Mouse (Mus musculus) common myeloid progenitor, adult 5-6 weeks (primary cell): ENCODE measurements around the gene Tmem121. TPM values are rescaled to one million over a fixed set of nuclear protein-coding genes. Genes with fewer than 3 reads are reported as not detected.
A peak's percentile ranks its signal among the peaks of the same experiment; 100 is the strongest.

ENCODE experiments used
- ATAC-seq: replicated peaks from 2 replicates; pipeline ENCODE4 v1.8.0; 2016; ENCODE audit warnings: low read depth, mild to moderate bottlenecking, moderate TSS enrichment, inconsistent platforms; ENCODE audit not compliant: poor library complexity, severe bottlenecking
- total RNA-seq: library from RNA; stranded (forward); fragments of 200-1000, 187-1606 nt; gene quantifications from 2 replicates; pipeline ENCODE4 v1.2.3, GENCODE M21; 2017

Gene Tmem121
- 1.2 TPM in 1 of 2 replicates, not detected in the other for total RNA-seq

- ATAC-seq: no peak
Observed at GRCm38 (mm10) chr12:113185442-113186291, at the start of gene Tmem121. Gene Tmem121, plus strand, starts transcription at chr12:113185930.

GRCm38 (mm10) chr12:113136492-113137020 lies 49.2 kb upstream of the Tmem121 start:
- no peak for ATAC-seq

DNA sequence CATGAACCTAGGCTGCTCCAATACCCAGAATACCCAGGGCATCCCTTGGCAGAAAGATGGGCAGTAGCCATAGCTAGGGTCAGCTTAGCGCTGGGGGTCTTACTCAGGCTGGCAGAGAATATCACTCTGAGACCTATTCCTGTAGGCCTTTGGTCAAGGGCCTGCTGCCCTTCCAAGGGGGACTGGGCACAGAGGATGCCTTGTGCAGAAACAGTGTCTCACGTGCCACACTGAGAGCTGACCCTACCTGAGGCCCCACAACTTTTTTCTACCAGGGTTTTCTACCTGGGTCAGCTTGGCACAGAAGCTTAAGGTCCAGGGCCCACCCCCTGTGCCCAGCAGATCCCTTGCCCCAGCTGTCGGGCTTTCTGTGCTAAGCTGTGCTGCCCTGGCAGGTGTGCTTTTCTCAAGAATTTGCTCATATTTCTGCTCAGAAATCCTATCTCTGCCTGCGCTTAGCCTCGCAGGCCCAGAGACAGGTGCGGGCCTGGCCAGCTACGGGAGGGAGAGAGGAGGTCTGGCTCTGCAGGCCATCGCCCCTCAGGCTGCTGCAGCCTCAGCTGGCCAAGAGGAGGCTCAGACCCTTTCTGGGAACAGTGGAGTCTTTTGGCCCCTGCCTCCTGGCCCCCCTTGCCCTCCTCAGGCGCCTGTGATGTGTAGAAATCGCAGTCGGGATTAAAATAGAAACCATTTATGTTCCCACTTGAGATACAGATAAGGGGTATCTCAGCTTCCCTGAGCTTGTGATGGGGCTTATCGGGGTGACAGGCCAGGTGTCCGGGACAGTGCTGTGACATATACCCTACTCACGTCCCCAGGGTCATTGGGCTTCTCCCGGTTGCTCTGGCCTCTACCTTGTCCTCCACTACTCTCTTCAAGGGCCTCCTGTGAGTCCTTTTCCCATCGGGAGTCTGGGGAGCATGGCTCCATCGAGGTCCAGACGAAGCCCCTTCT lies 48.2 kb upstream of the Tmem121 start:
- ATAC-seq: no peak

DNA sequence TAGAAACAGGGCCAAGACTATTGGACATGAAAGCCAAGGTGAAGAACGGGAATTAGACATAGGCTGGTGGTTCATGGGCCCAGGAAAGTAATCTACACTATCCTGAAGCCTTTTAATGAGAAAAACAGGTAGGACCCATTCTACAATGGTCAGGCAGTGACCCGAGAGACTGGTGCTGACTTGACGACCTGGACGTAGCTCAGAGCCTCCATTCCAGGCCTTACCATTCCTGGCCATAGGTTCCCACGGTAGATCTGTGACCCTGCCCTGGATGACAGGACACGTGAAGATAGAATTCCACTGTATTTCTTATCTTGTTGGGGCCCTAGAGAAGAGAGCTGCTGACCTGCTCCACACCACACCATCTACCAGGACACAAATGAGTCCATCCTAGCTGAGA lies 47.4 kb upstream of the Tmem121 start:
- ATAC-seq: no peak

DNA sequence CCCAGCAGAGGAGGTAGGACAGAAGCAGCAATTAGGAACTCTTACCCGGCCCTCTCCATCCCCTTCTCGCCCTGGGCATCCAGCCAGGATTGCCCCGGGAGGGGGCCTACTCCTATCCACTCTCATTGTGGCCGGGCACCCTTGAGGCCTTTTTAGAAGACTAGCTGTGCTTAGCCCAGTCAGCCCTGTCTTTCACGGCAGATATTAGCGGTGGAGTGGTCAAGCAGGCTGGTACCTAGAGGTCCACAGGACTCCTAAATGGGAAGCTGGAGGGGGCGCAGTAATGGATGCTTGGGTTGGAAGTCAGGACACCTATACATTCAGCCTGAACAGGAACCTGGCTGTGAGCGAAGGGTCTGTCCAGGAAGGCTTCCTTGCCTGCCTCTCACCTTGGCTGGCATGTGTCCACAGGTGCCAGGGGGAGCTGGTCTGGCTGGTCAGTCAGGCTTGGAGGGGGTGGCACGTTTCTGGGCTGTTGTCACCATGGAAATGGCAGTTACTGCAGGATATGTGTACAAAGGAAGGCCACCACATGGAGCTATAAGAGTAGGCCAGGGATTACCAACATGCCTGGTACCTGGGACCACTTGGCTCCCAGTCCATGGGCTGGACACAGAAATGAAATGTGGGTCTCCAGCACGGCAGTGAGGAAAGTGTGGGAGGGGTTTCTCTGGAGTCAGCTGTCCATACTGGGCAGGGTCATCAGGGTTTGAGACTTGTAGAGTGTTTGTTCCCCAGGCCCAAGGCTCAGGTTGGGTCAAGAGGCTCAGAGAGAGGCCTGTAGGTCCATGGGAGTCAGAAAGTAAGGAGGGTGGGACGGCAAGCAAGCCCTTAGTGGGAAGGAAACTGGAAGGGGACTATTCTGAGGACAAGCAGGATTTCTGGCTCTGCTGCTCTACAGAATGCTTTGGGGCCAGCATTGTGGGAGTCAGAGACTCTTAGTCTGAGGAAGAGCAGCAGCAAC lies 46.5 kb upstream of the Tmem121 start:
- ATAC-seq: no peak

DNA sequence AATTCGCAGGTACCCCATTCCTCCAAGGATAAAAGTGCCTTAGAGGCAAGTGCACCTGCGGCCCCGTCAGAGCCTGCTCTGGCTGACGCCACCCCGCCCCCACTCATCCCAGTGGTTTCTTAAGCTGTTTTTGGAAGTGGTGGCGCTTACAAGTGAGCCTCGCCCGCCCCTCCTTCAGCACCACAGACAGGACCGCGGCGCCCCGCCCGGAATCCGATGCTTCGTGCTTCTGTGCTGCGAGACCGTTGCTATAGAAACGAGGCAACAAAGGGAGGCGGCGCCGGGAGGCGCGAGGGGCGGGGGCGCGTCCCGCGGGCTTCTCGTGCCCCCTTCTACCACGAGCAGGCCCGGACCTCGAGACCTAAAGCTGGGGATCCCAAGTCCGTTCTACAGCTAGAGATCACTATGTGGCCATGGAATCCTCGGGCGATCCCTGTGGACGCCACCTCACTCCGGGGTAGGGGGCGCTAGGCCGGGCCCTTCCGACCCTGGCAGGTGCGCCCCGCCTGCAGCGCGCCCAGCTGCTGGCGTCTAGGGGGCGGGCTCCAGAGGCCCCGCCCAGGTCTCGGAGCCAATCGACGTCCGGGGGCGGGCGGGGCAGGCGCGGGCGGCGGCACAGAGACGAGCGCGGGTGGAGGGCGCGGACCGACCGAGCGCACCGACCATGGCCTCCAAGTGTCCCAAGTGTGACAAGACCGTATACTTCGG lies 45.7 kb upstream of the Tmem121 start, which contains the start of gene Crip2:
Gene Crip2 (plus strand): TSS at position 329 of the 708 bp plus-strand sequence.
- peak; percentile 62 for ATAC-seq

GRCm38 (mm10) chr12:113140616-113141411 lies 44.9 kb upstream of the Tmem121 start:
- peak; percentile 19 for ATAC-seq

DNA sequence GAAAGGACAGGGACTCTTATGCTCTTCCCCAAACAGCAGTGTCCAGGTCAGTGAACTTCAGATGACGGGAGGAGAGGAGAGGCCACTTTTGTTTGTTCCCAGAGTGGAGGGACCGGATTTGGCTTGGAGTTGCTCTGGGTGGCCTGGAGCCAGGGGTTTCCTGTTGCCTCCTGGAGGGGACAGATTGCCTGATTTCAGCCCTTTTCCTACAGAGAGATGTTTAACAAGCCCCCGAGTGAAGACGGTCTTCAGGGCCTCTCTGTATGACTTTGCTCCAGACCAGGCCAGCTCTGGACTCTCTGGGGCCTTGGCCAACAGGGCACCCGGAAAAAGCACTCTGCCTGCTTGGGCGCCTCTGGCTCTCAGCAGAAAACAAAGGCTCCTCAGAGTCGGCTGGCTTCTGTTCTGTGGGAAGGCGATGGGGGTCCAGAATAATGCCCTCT lies 44.2 kb upstream of the Tmem121 start:
- ATAC-seq: no peak

- no peak for ATAC-seq
Observed at GRCm38 (mm10) chr12:113142021-113142975, 43.4 kb upstream of the Tmem121 start.

- ATAC-seq: no peak
Observed at GRCm38 (mm10) chr12:113143164-113143563, 42.6 kb upstream of the Tmem121 start.

DNA sequence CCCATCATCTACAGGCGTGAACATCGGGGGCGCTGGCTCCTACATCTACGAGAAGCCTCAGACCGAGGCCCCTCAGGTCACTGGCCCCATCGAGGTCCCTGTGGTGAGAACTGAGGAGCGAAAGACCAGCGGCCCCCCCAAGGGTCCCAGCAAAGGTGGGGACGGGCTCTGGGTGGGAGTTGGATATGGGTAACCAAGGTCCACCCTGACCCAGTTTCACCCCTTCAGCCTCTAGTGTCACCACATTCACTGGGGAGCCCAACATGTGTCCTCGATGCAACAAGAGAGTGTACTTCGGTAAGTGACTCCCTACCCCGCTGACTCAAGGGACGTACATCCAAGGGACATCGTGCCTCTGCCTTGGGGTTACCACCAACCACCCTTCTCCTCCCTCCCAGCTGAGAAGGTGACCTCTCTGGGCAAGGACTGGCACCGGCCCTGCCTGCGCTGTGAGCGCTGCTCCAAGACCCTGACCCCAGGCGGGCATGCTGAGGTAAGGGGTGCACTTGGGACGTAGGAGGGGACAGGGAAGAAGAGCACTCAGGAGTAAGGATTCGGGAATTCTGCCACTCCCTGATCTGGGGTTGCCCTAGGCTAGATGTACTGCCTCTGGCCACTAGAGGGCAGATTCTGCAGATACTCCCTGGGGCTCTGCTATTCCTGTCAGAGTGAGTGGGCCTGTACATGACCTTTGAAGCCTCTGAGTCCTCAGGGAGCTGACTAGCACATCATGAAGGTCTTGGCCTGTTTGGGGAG lies 41.6 kb upstream of the Tmem121 start:
- ATAC-seq: no peak

- ATAC-seq: no peak
Observed at GRCm38 (mm10) chr12:113144886-113145285, 40.8 kb upstream of the Tmem121 start.

GRCm38 (mm10) chr12:113145591-113145990 lies 40.1 kb upstream of the Tmem121 start:
- no peak for ATAC-seq

- ATAC-seq: peak; percentile 57
Observed at GRCm38 (mm10) chr12:113146112-113147057, 39.3 kb upstream of the Tmem121 start, which contains the start of gene Crip1. Gene Crip1, plus strand, starts transcription at chr12:113146316.

DNA sequence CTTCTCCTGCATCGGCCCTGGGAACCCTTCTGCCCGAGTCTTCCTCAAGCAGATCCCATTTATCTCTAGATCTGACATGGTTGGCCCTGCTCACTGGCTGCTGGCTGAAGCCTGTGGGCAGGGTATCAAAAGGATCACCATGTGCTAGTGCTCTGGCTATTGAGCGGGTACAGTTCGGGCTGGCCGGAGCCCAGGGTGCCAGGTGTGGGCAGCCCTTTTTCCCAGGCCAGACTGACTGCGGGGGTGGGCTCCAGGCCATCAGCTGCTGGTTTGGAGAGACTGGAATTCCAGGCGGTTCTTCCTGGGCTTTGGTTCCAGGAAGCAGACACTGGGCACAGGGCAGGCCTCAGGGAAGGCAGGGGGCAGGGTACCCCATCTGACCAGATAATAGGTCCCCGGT lies 38.2 kb upstream of the Tmem121 start:
- ATAC-seq: no peak
